Mouse (Mus musculus): Measurements from ENCODE around the gene Ccr6.

The Ccr6 gene

DNA sequence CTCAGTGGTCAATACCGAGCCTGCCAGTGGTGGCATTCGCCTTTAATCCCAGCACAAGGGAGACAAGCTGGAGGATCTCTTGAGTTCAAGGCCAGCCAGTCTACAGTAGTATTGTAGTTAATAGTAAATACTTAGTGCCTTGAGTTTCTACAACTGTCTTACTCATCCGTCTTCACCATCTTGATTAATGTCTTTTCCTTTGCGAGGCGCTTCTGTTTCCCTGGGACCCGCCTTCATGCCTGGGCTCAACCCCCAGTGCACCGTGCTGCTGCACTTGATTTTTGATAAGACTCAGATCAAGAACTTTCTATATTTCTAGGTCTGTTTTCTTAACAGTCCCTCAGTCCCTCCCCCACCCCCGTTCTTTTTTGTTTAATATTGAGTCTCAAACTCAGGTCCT lies 49.2 kb downstream of the Ccr6 start:
- DNase-seq = no peak

DNA sequence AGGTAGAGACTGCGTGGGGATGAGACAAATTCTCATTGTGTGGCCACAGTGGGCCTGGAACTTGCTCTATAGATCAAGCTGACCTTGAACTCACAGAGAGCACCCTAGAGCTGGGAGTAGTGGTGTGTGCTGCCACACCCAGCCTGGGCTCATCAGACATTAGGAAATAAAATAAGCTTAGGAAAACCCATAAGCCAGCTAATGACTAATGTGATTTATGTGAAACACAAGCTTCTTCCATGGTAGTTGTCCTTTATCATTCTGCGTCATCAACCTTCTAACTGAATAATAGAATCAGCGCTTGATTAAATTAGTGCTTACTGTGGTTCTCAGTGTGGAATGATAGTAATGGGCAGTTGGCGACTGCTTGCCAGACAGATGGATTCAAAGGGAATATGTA lies 51.1 kb downstream of the Ccr6 start:
- DNase-seq = no peak

DNA sequence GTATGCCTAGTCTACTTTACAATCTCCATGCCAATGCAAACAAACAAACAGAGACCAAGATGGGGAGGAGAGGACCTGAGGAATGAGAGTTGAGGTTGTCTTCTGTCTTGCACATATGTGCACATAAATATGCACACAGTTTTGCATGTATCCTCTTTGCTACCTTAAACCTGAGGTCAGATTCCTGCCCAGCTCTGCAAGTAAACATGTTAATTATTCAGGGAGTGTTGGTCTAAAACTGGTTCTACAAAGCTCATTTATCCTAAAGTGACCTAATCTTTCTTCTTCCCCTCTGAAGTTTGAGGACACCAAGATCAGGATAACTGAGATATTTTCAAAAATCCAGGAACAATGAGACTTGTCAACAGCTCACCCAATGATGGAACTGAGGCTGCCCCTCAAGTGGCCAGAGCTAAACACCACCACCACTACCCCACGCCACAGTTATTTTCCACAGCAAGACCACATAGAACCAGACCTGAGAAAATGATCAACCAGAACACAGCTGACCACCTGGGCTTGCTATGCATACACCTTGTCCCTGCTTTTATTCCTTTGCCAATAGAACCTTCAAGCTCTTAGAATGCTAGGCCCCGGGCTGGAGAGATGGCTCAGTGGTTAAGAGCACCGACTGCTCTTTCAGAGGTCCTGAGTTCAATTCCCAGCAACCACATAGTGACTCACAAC lies 54.3 kb downstream of the Ccr6 start:
- no peak for DNase-seq

- DNase-seq = no peak
Measured at GRCm38 (mm10) chr17:8290736-8291135, 54.9 kb downstream of the Ccr6 start.

GRCm38 (mm10) chr17:8295825-8296224 lies 60.0 kb downstream of the Ccr6 start:
- DNase-seq = no peak

DNA sequence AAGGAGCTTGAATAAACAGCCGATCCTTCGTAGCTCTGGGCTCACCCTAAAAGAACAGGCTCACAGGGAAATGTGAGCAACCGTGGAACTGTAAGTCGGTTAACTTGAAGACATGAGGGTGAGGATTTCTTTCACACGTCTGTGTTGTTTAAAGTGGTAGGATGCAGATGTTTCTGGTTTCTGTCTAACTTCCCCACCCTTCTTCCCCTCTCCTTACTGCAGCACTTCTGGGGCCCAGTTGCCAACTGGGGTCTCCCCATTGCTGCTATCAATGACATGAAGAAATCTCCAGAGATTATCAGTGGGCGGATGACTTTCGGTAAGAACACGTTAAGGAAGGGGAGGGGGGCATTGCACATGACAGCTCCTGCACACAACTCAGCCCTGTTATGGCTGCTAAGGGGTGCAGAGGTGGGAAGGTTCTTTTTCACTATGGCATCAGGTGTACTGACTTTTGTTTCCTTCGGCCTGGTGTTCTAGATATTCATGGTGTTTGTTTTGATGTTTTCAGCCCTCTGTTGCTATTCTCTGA lies 60.5 kb downstream of the Ccr6 start:
- no peak for DNase-seq

DNA sequence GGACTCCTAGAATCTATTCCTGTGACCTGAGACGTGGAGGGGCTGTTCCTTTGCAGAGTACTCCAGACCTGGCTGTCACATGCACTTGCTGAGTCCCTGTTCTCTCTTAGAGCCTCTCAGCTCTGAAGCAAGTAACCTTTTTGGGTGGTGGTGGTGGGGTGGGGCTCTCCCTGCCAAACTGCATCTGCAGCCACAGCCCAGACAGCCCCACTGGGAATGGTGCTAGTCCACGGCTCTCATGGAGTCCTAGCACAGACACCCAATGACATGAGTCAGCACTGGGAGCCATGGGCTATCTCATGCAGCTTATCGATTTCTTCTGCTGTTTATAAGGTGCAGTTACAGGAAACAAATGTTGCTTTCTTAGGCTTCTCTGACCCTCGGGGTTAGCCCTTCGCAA lies 61.9 kb downstream of the Ccr6 start:
- no peak for DNase-seq

- no peak for DNase-seq
Measured at GRCm38 (mm10) chr17:8298281-8298680, 62.4 kb downstream of the Ccr6 start.

- DNase-seq = no peak
Measured at GRCm38 (mm10) chr17:8299524-8299923, 63.7 kb downstream of the Ccr6 start.

GRCm38 (mm10) chr17:8301515-8301914 lies 65.7 kb downstream of the Ccr6 start:
- no peak for DNase-seq

DNA sequence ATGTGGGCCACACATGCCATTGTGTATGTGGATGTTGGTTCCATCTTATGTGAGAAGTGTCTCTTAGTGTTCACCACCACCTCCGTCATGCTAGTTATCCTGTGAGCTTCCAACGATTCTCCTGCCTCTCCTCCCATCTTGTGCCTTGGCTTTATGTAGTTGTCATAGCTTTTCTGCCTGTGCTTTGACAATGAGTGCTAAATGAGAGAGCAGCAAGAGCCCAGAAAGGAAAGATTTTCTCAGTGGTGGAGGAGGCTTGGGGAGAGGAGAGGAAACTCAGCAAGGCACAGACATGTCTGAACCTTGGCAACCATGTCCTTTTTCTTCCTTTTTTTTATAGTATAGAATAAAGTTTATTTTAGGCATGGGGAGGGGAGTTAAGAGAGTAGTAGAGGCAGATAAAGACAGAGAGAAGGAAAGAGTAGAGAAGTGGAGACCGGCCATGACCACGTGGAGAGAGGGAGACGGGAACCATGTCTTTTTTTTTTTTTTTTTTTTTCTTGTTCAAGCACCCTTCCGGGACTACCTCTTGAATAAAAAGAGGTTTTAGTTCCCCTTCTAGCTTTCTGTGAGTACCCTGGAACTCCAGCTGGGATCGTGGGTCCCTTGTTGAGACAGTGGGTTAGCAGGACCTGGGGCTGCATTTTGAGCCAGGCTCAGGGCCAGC lies 67.1 kb downstream of the Ccr6 start:
- DNase-seq = no peak

DNA sequence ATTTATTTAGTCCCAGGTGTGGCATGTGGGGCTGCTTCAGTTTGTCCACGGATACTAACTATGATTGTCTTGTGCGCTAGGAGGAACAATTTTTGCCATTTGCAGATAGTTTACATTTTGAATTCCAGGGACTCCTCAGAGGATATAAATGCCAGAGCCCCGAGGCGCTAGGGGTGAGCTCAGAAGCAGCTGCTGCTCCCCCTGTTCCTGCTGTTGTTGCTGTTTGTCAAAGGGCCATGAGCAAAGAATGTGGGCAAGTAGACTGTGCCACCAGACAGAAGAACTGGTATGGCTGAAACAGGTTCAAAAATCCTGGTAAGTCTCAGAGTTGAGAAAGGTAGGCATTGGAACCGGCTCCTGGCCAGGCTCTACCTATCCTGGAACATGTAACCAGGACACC lies 67.8 kb downstream of the Ccr6 start:
- no peak for DNase-seq

DNA sequence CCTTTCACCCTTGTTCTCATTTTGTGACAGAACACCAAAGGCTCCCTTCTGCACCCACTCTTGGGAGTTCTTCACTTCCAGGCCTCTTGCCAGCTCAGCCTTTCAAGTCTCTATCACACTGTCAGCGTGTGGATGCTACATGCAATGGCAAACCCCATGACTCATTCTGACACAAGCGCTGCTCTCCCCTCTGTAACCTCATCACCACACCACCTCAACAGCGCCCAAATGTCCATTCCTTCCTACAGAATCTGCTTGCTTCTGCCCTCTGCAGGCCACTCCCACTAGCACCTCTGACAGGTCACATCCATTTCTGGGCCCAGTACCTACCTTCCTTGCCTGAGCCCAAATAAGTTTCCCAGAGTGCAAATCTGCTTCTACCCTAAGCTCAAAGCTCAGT lies 70.0 kb downstream of the Ccr6 start:
- DNase-seq = no peak

Data from cerebellum, adult 11-12 months (tissue).